Comparison of ENCODE assay signal across 16 mouse cellular contexts in genomic region chr11:57478077-57478476, GRCm38 (mm10). TPM values are rescaled to one million over a fixed set of nuclear protein-coding genes. Genes with fewer than 3 reads are reported as not detected.
DNase-seq lines count a peak whose midpoint lies in the region; ATAC-seq and TF ChIP-seq lines count a peak whose summit lies in the region.
"Had no signal": no experiment of that assay in that cellular context is flagged by ENCODE, and none has a peak within 500 bp of the region (broad histone marks: within the 10 kb centered on the region; RNA-seq: fewer than 3 reads in every experiment).

No protein-coding gene starts in this region.

- no peak overlapping the region for H3K9ac ChIP-seq in forebrain, embryonic 14.5 days (ENCODE audit: low read length)
- H3K9ac ChIP-seq in hindbrain, postnatal 0 days (replicated peaks; ENCODE audit: low read length) = no peak overlapping the region
- H3K9ac ChIP-seq: liver, postnatal 0 days had no signal

- H3K4me1 ChIP-seq in forebrain, embryonic 14.5 days (ENCODE audit: control insufficient read depth, insufficient read depth, low read length) = no peaks in the 10 kb centered on the region
- H3K4me1 ChIP-seq in hindbrain, postnatal 0 days (ENCODE audit: insufficient read depth, low read length) = 0 out of 2 replicates have a peak, but pooled peaks cover 5% of the 10 kb centered on the region

- peak; percentile 24 to 43 for DNase-seq in cerebellum, postnatal 14 days
- no peak for DNase-seq in cerebellum, adult 18-20 months
- peak; percentile 77 for DNase-seq in Muller cell, postnatal 12 days (ENCODE audit: inconsistent ontology term)
- DNase-seq in forebrain, embryonic 14.5 days (ENCODE audit: low spot score) = peak; percentile 71
- DNase-seq in hindbrain, postnatal 0 days (ENCODE audit: low spot score) = peak; percentile 53
- DNase-seq in urinary bladder, adult 2 months (ENCODE audit: low spot score) = no peak
- no peak for DNase-seq in adipocyte (ENCODE audit: low spot score)
- no peak for DNase-seq in left cerebral cortex, adult 9 months (ENCODE audit: low spot score in 2 of 2)
- DNase-seq: cerebellum, adult 8-10 months; gastrocnemius, postnatal 25 days; liver, postnatal 0 days; lung, postnatal 36 days; right cerebral cortex, postnatal 25 days had no signal

- no peak overlapping the region for H3K4me2 ChIP-seq in forebrain, embryonic 14.5 days (ENCODE audit: low read length)
- no peak overlapping the region for H3K4me2 ChIP-seq in hindbrain, postnatal 0 days (ENCODE audit: low read depth, low read length)
- H3K4me2 ChIP-seq: heart, embryonic 11.5 days had no signal

- peak; percentile 71; the same call in 1 of the 2 replicates for ATAC-seq in forebrain, embryonic 14.5 days
- peak; percentile 52; the same call in 1 of the 2 replicates for ATAC-seq in hindbrain, postnatal 0 days
- ATAC-seq: intestine, embryonic 16.5 days; liver, postnatal 0 days had no signal

- no peaks in the 10 kb centered on the region for H3K27me3 ChIP-seq in forebrain, embryonic 14.5 days (replicated peaks; ENCODE audit: control insufficient read depth, insufficient read depth, low read length)
- H3K27me3 ChIP-seq in hindbrain, postnatal 0 days (ENCODE audit: insufficient read depth, low read length) = no peaks in the 10 kb centered on the region

- no peak overlapping the region for H3K27ac ChIP-seq in forebrain, embryonic 14.5 days (ENCODE audit: low read depth, low read length)
- H3K27ac ChIP-seq in hindbrain, postnatal 0 days = no peak overlapping the region
- H3K27ac ChIP-seq: kidney, postnatal 0 days had no signal

- no peak overlapping the region for H3K4me3 ChIP-seq in forebrain, embryonic 14.5 days (ENCODE audit: low read depth, low read length)
- no peak overlapping the region for H3K4me3 ChIP-seq in hindbrain, postnatal 0 days (ENCODE audit: low read length)

- 50% methylated on average over 5 of the region's 5 CpGs for WGBS in forebrain, embryonic 14.5 days
- 38% methylated on average over 5 of the region's 5 CpGs for WGBS in hindbrain, postnatal 0 days

- H3K36me3 ChIP-seq in forebrain, embryonic 14.5 days (ENCODE audit: control insufficient read depth, insufficient read depth, low read length) = peaks cover 23% of the 10 kb centered on the region
- H3K36me3 ChIP-seq in hindbrain, postnatal 0 days (ENCODE audit: insufficient read depth, low read length) = peaks cover 12% of the 10 kb centered on the region; the same call in 1 of the 2 replicates

- no peaks in the 10 kb centered on the region for H3K9me3 ChIP-seq in forebrain, embryonic 14.5 days (replicated peaks; ENCODE audit: control insufficient read depth, low read length)
- no peaks in the 10 kb centered on the region for H3K9me3 ChIP-seq in hindbrain, postnatal 0 days (ENCODE audit: low read length)

- no peak for TF ChIP-seq CTCF in hindbrain, postnatal 0 days (IDR thresholded peaks at IDR 0.05; ENCODE audit: low read depth)

RNA-seq across cellular contexts. Expression of gene Fam114a2, which starts 40.3 kb away (rescaled TPM):
- polyA plus RNA-seq in forebrain, embryonic 14.5 days (2014; fragmentation: Nextera tagmentation; extraction: Ambion mirVana) = 73.6 and 76.3 TPM in 2 replicates
- total RNA-seq in hindbrain, postnatal 0 days (2014; rRNA removed) = 27.3 and 28.9 TPM in 2 replicates
- 51.0 and 51.2 TPM in 2 replicates for polyA plus RNA-seq in hindbrain, postnatal 0 days (2015; fragmentation: Nextera tagmentation; extraction: Ambion mirVana)
- 51.1 and 58.6 TPM in 2 replicates for polyA plus RNA-seq in urinary bladder, adult 2 months (2012; rRNA removed)

RNA-seq across cellular contexts. Expression of gene Mfap3, which starts 40.4 kb away (rescaled TPM):
- 68.3 and 71.4 TPM in 2 replicates for polyA plus RNA-seq in forebrain, embryonic 14.5 days (2014; fragmentation: Nextera tagmentation; extraction: Ambion mirVana)
- total RNA-seq in hindbrain, postnatal 0 days (2014; rRNA removed) = 39.5 and 47.7 TPM in 2 replicates
- polyA plus RNA-seq in hindbrain, postnatal 0 days (2015; fragmentation: Nextera tagmentation; extraction: Ambion mirVana) = 46.6 and 48.5 TPM in 2 replicates
- polyA plus RNA-seq in urinary bladder, adult 2 months (2012; rRNA removed) = 20.7 and 21.0 TPM in 2 replicates

Comparison
In these comparisons a context has a peak if more than half of its experiments do, and no peak if none do; other contexts are left out.
1. DNase-seq: peak in cerebellum, postnatal 14 days (2 of 2), Muller cell, postnatal 12 days (single experiment), forebrain, embryonic 14.5 days (single experiment) and hindbrain, postnatal 0 days (single experiment); none in cerebellum, adult 18-20 months (0 of 2), urinary bladder, adult 2 months (single experiment), adipocyte (single experiment) and left cerebral cortex, adult 9 months (0 of 2).